Mouse (Mus musculus) gastrocnemius, postnatal 25 days (tissue): Measurements from ENCODE around the gene Rap1a. TPM values are rescaled to one million over a fixed set of nuclear protein-coding genes. Genes with fewer than 3 reads are reported as not detected.

Source experiments
- DNase-seq: peaks from one replicate; pipeline ENCODE4 v3.0.0; 2022
- total RNA-seq, 2 experiments: library from RNA; stranded (reverse); gene quantifications; 1 replicate in 1 of 2; 2 replicates in 1 of 2; pipeline ENCODE4 v1.2.3; 2021

The Rap1a gene
- total RNA-seq, 2 experiments from 2014 or later = 77.6 to 84.2 TPM

GRCm38 (mm10) chr3:105763132-105763851 lies 37.8 kb downstream of the Rap1a start:
- DNase-seq = no peak

- DNase-seq = no peak
Measured at GRCm38 (mm10) chr3:105760063-105760462, 41.1 kb downstream of the Rap1a start.

GRCm38 (mm10) chr3:105758658-105759057 lies 42.5 kb downstream of the Rap1a start:
- no peak for DNase-seq

- no peak for DNase-seq
Measured at GRCm38 (mm10) chr3:105758098-105758497, 43.0 kb downstream of the Rap1a start.

GRCm38 (mm10) chr3:105757323-105758083 lies 43.6 kb downstream of the Rap1a start:
- no peak for DNase-seq

- DNase-seq = no peak
Measured at GRCm38 (mm10) chr3:105756505-105756904, 44.6 kb downstream of the Rap1a start.

GRCm38 (mm10) chr3:105755123-105755522 lies 46.0 kb downstream of the Rap1a start:
- no peak for DNase-seq

GRCm38 (mm10) chr3:105754184-105754583 lies 47.0 kb downstream of the Rap1a start:
- DNase-seq = no peak

GRCm38 (mm10) chr3:105750810-105751209 lies 50.3 kb downstream of the Rap1a start:
- DNase-seq = no peak

GRCm38 (mm10) chr3:105746542-105746941 lies 54.6 kb downstream of the Rap1a start:
- DNase-seq = no peak

GRCm38 (mm10) chr3:105737666-105738065 lies 63.5 kb downstream of the Rap1a start:
- no peak for DNase-seq

- no peak for DNase-seq
Measured at GRCm38 (mm10) chr3:105737070-105737469, 64.1 kb downstream of the Rap1a start.

GRCm38 (mm10) chr3:105736148-105736547 lies 65.0 kb downstream of the Rap1a start:
- no peak for DNase-seq

GRCm38 (mm10) chr3:105735285-105735684 lies 65.9 kb downstream of the Rap1a start:
- no peak for DNase-seq

GRCm38 (mm10) chr3:105733538-105733937 lies 67.6 kb downstream of the Rap1a start:
- DNase-seq = no peak

- no peak for DNase-seq
Measured at GRCm38 (mm10) chr3:105732360-105732759, 68.8 kb downstream of the Rap1a start.

GRCm38 (mm10) chr3:105726037-105726436 lies 75.1 kb downstream of the Rap1a start:
- no peak for DNase-seq

- no peak for DNase-seq
Measured at GRCm38 (mm10) chr3:105722510-105722909, 78.6 kb downstream of the Rap1a start.

- DNase-seq = no peak
Measured at GRCm38 (mm10) chr3:105721681-105722201, 79.4 kb downstream of the Rap1a start.

- no peak for DNase-seq
Measured at GRCm38 (mm10) chr3:105720514-105720913, 80.6 kb downstream of the Rap1a start.

GRCm38 (mm10) chr3:105719979-105720378 lies 81.2 kb downstream of the Rap1a start:
- DNase-seq = no peak

- DNase-seq = no peak
Measured at GRCm38 (mm10) chr3:105718746-105719145, 82.4 kb downstream of the Rap1a start.

GRCm38 (mm10) chr3:105717856-105718555 lies 83.1 kb downstream of the Rap1a start:
- no peak for DNase-seq
